Mouse (Mus musculus): ENCODE measurements around the gene Dlg4.

DNA sequence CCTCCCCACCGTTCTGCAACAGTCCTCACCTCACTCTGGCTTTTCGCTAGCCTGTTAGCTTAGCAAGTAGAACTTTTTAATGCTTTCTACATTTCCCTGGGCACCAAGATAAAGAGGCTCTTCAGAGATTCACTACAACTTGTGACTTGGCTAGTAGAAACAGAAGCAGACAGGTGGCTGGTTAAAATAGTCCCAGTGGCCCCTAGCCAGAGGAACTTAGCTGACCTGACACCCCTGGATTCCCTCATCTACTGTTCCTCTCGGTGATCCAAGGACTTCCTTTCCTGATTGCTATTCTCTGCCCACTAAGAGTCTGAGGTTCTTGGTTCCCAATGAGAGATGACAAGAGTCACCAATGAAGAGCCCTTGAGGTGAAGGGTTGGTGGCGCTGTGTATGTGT, 33.4 kb upstream of the Dlg4 start:
- TF ChIP-seq POLR2A (IDR thresholded peaks at IDR 0.05; ENCODE audit: control insufficient read depth in 1 of 2, insufficient read depth in 1 of 2, low read depth in 1 of 2, low read length in 2 of 2, poor library complexity in 1 of 2) (no peak), NRF1 (IDR thresholded peaks at IDR 0.05; ENCODE audit: insufficient read depth, low read depth, low read length, poor library complexity, severe bottlenecking) (no peak), CTCF (IDR thresholded peaks at IDR 0.05 in 2 of 3, conservative IDR thresholded peaks at IDR 0.05 in 1 of 3; ENCODE audit: control insufficient read depth in 1 of 3, insufficient read depth in 1 of 3, low read depth in 2 of 3, low read length in 3 of 3, poor library complexity in 1 of 3, severe bottlenecking in 1 of 3) (no peak), EP300 (IDR thresholded peaks at IDR 0.05; ENCODE audit: low read depth in 1 of 2, low read length in 2 of 2) (no peak)

Measured in MEL (cell line).